Mouse (Mus musculus) ovary, postnatal 10 days (tissue): ENCODE measurements around the gene Plekhm3.
A peak's percentile ranks its signal among the peaks of the same experiment; 100 is the strongest.

Experiments used
- DNase-seq: peaks from one replicate; pipeline ENCODE4 v3.0.0; 2022; ENCODE audit warnings: low spot score

The Plekhm3 gene

GRCm38 (mm10) chr1:64770169-64770568, 186.5 kb downstream of the Plekhm3 start:
- no peak for DNase-seq

GRCm38 (mm10) chr1:64761646-64762045, 195.0 kb downstream of the Plekhm3 start:
- DNase-seq, result no peak

GRCm38 (mm10) chr1:64757766-64758165, 198.9 kb downstream of the Plekhm3 start:
- no peak for DNase-seq

GRCm38 (mm10) chr1:64757254-64757653, 199.4 kb downstream of the Plekhm3 start:
- no peak for DNase-seq

- DNase-seq, result no peak
Measured at GRCm38 (mm10) chr1:64756640-64757030, 200.0 kb downstream of the Plekhm3 start.

- DNase-seq, result no peak
Measured at GRCm38 (mm10) chr1:64755971-64756639, 200.5 kb downstream of the Plekhm3 start.

GRCm38 (mm10) chr1:64754658-64755057, 202.0 kb downstream of the Plekhm3 start:
- DNase-seq, result no peak

GRCm38 (mm10) chr1:64753668-64754067, 203.0 kb downstream of the Plekhm3 start:
- DNase-seq, result no peak

GRCm38 (mm10) chr1:64753109-64753508, 203.5 kb downstream of the Plekhm3 start:
- no peak for DNase-seq

- DNase-seq, result no peak
Measured at GRCm38 (mm10) chr1:64744616-64745015, 212.0 kb downstream of the Plekhm3 start.

- DNase-seq, result no peak
Measured at GRCm38 (mm10) chr1:64742741-64743408, 213.7 kb downstream of the Plekhm3 start.

- DNase-seq, result no peak
Measured at GRCm38 (mm10) chr1:64738661-64739082, 218.0 kb downstream of the Plekhm3 start.

GRCm38 (mm10) chr1:64738180-64738555, 218.5 kb downstream of the Plekhm3 start:
- DNase-seq, result no peak

GRCm38 (mm10) chr1:64737502-64738179, 219.0 kb downstream of the Plekhm3 start, which contains the start of gene Fzd5:
Gene Fzd5 (minus strand): TSS chr1:64737751.
- DNase-seq, result peak; percentile 78

GRCm38 (mm10) chr1:64736681-64737501, 219.7 kb downstream of the Plekhm3 start:
- no peak for DNase-seq
